Mouse (Mus musculus): ENCODE results near the gene Arhgef39. TPM values are rescaled to one million over a fixed set of nuclear protein-coding genes. Genes with fewer than 3 reads are reported as not detected.
A peak's percentile ranks its signal among the peaks of the same experiment; 100 is the strongest.

Arhgef39 gene
- polyA plus RNA-seq, 1 experiment from 2014 or later = 15.2 TPM

- H3K4me3 ChIP-seq (ENCODE audit: low read depth, low read length) = no peak within 1 kb of the TSS
- ATAC-seq (no peak), DNase-seq (no peak)
- H3K4me2 ChIP-seq (ENCODE audit: low read depth, low read length) = peak within 1 kb of the TSS; percentile 26
- no peaks in the 10 kb centered on the region for H3K9me3 ChIP-seq (ENCODE audit: low read length)
- TF ChIP-seq EP300 (IDR thresholded peaks at IDR 0.05; ENCODE audit: low read depth) (no peak), CTCF (IDR thresholded peaks at IDR 0.05; ENCODE audit: low read depth) (no peak)
- WGBS (ENCODE audit: insufficient replicate concordance) = 59% methylated on average over 12 of the region's 12 CpGs
- no peak within 1 kb of the TSS for H3K9ac ChIP-seq (replicated peaks)
- no peaks in the 10 kb centered on the region for H3K27me3 ChIP-seq (ENCODE audit: insufficient read depth, low read length)
- H3K27ac ChIP-seq (ENCODE audit: low read depth) = peak within 1 kb of the TSS; percentile 41; the same call in 1 of the 2 replicates
- no peaks in the 10 kb centered on the region for H3K36me3 ChIP-seq (replicated peaks; ENCODE audit: insufficient read depth, low read length)
- peaks cover 3% of the 10 kb centered on the region for H3K4me1 ChIP-seq (ENCODE audit: insufficient read depth)
Observed at GRCm38 (mm10) chr4:43483535-43484091, 15.9 kb downstream of the Arhgef39 start, which contains the start of gene Sit1. Gene Sit1, minus strand, starts transcription at chr4:43483734.

- DNase-seq (no peak), ATAC-seq (no peak)
- H3K9ac ChIP-seq (replicated peaks) = no peak overlapping the region
- peaks cover 10% of the 10 kb centered on the region for H3K4me1 ChIP-seq (ENCODE audit: insufficient read depth)
- WGBS (ENCODE audit: insufficient replicate concordance) = 53% methylated on average over 10 of the region's 10 CpGs
- TF ChIP-seq EP300 (IDR thresholded peaks at IDR 0.05; ENCODE audit: low read depth) = no peak
- TF ChIP-seq CTCF (IDR thresholded peaks at IDR 0.05; ENCODE audit: low read depth) = no peak
- no peaks in the 10 kb centered on the region for H3K36me3 ChIP-seq (replicated peaks; ENCODE audit: insufficient read depth, low read length)
- no peak overlapping the region; the same call in 1 of the 2 replicates for H3K4me2 ChIP-seq (ENCODE audit: low read depth, low read length)
- H3K27ac ChIP-seq (ENCODE audit: low read depth) = peak overlapping the region; percentile 41; the same call in 1 of the 2 replicates
- H3K27me3 ChIP-seq (ENCODE audit: insufficient read depth, low read length) = no peaks in the 10 kb centered on the region
- no peak overlapping the region for H3K4me3 ChIP-seq (ENCODE audit: low read depth, low read length)
- H3K9me3 ChIP-seq (ENCODE audit: low read length) = no peaks in the 10 kb centered on the region
Observed at GRCm38 (mm10) chr4:43482591-43482990, 16.9 kb downstream of the Arhgef39 start.

GRCm38 (mm10) chr4:43481894-43482456 lies 17.5 kb downstream of the Arhgef39 start:
- no peak overlapping the region; the same call in 1 of the 2 replicates for H3K4me2 ChIP-seq (ENCODE audit: low read depth, low read length)
- no peak overlapping the region for H3K4me3 ChIP-seq (ENCODE audit: low read depth, low read length)
- no peaks in the 10 kb centered on the region for H3K9me3 ChIP-seq (ENCODE audit: low read length)
- TF ChIP-seq CTCF (IDR thresholded peaks at IDR 0.05; ENCODE audit: low read depth) (no peak), EP300 (IDR thresholded peaks at IDR 0.05; ENCODE audit: low read depth) (no peak)
- no peaks in the 10 kb centered on the region for H3K36me3 ChIP-seq (replicated peaks; ENCODE audit: insufficient read depth, low read length)
- no peak for ATAC-seq
- H3K9ac ChIP-seq (replicated peaks) = no peak overlapping the region
- H3K27me3 ChIP-seq (ENCODE audit: insufficient read depth, low read length) = no peaks in the 10 kb centered on the region
- H3K4me1 ChIP-seq (ENCODE audit: insufficient read depth) = peaks cover 10% of the 10 kb centered on the region
- DNase-seq = no peak
- H3K27ac ChIP-seq (ENCODE audit: low read depth) = peak overlapping the region; percentile 41; the same call in 1 of the 2 replicates
- 40% methylated on average over 7 of the region's 7 CpGs for WGBS (ENCODE audit: insufficient replicate concordance)

GRCm38 (mm10) chr4:43480985-43481384 lies 18.5 kb downstream of the Arhgef39 start:
- no peak for TF ChIP-seq EP300 (IDR thresholded peaks at IDR 0.05; ENCODE audit: low read depth)
- no peak overlapping the region for H3K9ac ChIP-seq (replicated peaks)
- no peaks in the 10 kb centered on the region for H3K27me3 ChIP-seq (ENCODE audit: insufficient read depth, low read length)
- H3K9me3 ChIP-seq (ENCODE audit: low read length) = no peaks in the 10 kb centered on the region
- H3K27ac ChIP-seq (ENCODE audit: low read depth) = no peak overlapping the region
- no peak overlapping the region for H3K4me2 ChIP-seq (ENCODE audit: low read depth, low read length)
- DNase-seq (no peak), ATAC-seq (no peak)
- H3K36me3 ChIP-seq (replicated peaks; ENCODE audit: insufficient read depth, low read length) = no peaks in the 10 kb centered on the region
- WGBS (ENCODE audit: insufficient replicate concordance) = 74% methylated on average over 5 of the region's 5 CpGs
- H3K4me1 ChIP-seq (ENCODE audit: insufficient read depth) = peaks cover 10% of the 10 kb centered on the region
- no peak overlapping the region for H3K4me3 ChIP-seq (ENCODE audit: low read depth, low read length)

GRCm38 (mm10) chr4:43478906-43479832 lies 20.3 kb downstream of the Arhgef39 start:
- ATAC-seq (no peak), DNase-seq (peak; percentile 80)
- WGBS (ENCODE audit: insufficient replicate concordance) = 44% methylated on average over 24 of the region's 24 CpGs
- H3K4me3 ChIP-seq (ENCODE audit: low read depth, low read length) = no peak overlapping the region
- H3K4me1 ChIP-seq (ENCODE audit: insufficient read depth) = peaks cover 10% of the 10 kb centered on the region
- peak overlapping the region; percentile 69 for H3K27ac ChIP-seq (ENCODE audit: low read depth)
- no peak overlapping the region; the same call in 1 of the 2 replicates for H3K9ac ChIP-seq (replicated peaks)
- no peaks in the 10 kb centered on the region for H3K36me3 ChIP-seq (replicated peaks; ENCODE audit: insufficient read depth, low read length)
- TF ChIP-seq CTCF (IDR thresholded peaks at IDR 0.05; ENCODE audit: low read depth) (peak; percentile 76), EP300 (IDR thresholded peaks at IDR 0.05; ENCODE audit: low read depth) (no peak)
- H3K4me2 ChIP-seq (ENCODE audit: low read depth, low read length) = peak overlapping the region; percentile 82
- no peaks in the 10 kb centered on the region for H3K27me3 ChIP-seq (ENCODE audit: insufficient read depth, low read length)
- H3K9me3 ChIP-seq (ENCODE audit: low read length) = no peaks in the 10 kb centered on the region

GRCm38 (mm10) chr4:43478534-43478858 lies 21.0 kb downstream of the Arhgef39 start:
- WGBS (ENCODE audit: insufficient replicate concordance) = 30% methylated on average over 8 of the region's 8 CpGs
- DNase-seq = no peak

More at GRCm38 (mm10) chr4:43478534-43478858, 21.0 kb downstream of the Arhgef39 start:
- Histone ChIP-seq H3K9me3 (ENCODE audit: low read length) (no peaks in the 10 kb centered on the region), H3K4me2 (ENCODE audit: low read depth, low read length) (peak overlapping the region; percentile 82), H3K36me3 (replicated peaks; ENCODE audit: insufficient read depth, low read length) (no peaks in the 10 kb centered on the region), H3K27me3 (ENCODE audit: insufficient read depth, low read length) (no peaks in the 10 kb centered on the region), H3K9ac (replicated peaks) (peak overlapping the region; percentile 59), H3K4me1 (ENCODE audit: insufficient read depth) (peaks cover 10% of the 10 kb centered on the region), H3K27ac (ENCODE audit: low read depth) (peak overlapping the region; percentile 69), H3K4me3 (ENCODE audit: low read depth, low read length) (peak overlapping the region; percentile 46)
- ATAC-seq = no peak; the same call in none of the 2 replicates
- TF ChIP-seq EP300 (IDR thresholded peaks at IDR 0.05; ENCODE audit: low read depth) = no peak
- TF ChIP-seq CTCF (IDR thresholded peaks at IDR 0.05; ENCODE audit: low read depth) = no peak
